Mouse (Mus musculus): ENCODE measurements around the gene Tmod3.
"Not testable (repeated sequence)": the region's sequence is repeated elsewhere in the genome, so short reads cannot be mapped to it uniquely, and the experiment has no call there.

The Tmod3 gene

DNA sequence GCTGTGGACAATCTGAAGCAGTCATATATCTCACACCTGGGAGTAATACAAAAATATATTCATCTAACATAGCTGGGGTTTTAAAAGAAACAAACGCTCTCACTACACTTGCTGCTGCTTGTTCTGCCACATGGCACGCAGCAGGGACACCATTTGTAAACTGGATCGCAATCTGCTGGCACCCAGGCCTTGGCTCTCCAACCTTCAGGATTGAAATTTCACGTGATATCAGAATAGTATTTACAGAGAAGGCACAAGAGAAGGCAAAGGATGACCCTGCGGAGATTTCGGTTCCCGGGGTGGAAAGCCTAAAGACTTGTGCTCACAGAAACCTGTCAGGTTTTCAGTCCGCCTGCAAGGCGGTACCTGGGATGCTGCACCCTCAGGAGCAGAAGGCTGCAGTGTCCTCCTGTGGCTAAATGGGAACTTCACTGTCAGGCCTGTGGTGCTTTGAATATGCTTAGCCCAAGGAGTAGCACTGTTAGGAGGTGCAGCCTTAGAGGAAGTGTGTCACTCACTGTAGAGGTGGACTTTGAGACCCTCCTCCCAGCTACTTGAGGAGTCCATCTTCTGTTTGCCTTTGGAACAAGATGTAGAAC, 65.0 kb downstream of the Tmod3 start:
- DNase-seq, result no peak

DNA sequence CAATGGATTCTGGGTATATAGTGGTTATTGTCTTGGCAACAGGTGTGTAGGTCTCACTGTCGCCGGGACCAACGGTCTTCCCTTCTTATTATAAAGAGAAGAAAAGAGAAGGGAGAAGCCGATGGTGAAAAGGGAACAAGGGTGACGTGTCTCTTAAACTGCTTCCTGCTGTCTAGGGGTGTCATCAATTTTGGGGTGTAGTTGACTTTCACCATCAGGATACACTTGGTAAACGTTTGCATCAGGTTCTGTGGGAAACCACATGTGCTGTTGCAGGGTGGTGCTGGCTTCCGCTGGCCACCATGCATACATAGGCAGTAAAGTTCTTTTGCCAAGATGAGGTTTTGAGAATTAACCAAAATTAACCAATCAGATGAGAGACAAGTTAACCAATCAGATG, 71.2 kb downstream of the Tmod3 start:
- not testable (repeated sequence) for DNase-seq

DNA sequence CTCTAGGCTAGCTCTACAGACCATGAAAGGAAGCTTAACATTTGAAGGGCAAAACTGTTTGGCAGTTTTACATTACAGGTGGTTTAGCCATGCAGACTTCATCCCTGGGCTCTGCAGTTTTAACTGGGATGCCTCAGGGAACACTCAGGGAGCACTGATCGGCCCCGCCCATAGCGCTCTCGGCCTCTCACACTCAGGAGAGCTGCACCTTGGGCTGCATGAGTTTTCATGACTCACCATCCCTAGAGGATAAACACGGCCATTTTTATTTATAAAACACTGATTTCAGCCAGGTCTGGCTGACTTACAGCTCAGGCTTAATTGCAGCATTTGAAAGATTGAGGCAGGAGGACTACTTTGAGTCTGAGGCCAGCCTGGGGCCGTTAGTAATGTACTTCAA, 74.2 kb downstream of the Tmod3 start:
- no peak for DNase-seq

DNA sequence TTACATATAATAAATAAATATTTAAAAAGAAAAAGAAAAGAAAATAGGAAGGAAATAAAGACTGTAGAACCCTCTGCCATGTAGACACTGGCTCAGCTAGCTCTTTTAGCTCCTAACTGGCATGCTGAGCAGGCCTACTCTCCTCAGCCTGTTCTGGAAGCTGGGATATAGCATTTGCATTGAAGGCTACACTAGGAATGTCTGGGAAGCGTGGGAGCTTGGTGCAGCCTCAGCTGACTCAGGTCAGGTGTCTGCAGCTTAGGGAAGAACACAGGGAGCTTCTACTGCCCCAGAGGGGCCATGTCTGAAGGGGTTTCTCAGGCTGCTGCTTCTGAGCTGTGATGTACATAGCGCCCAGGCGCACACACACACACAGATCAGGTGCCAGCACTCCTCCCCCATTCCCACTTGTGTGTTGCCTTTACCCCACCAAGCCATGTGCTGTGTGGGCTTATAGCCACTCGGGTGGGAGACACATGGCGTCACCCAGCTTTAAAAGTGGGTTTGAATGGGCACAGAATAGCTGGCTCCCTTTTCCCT, 78.9 kb downstream of the Tmod3 start:
- DNase-seq, result no peak

DNA sequence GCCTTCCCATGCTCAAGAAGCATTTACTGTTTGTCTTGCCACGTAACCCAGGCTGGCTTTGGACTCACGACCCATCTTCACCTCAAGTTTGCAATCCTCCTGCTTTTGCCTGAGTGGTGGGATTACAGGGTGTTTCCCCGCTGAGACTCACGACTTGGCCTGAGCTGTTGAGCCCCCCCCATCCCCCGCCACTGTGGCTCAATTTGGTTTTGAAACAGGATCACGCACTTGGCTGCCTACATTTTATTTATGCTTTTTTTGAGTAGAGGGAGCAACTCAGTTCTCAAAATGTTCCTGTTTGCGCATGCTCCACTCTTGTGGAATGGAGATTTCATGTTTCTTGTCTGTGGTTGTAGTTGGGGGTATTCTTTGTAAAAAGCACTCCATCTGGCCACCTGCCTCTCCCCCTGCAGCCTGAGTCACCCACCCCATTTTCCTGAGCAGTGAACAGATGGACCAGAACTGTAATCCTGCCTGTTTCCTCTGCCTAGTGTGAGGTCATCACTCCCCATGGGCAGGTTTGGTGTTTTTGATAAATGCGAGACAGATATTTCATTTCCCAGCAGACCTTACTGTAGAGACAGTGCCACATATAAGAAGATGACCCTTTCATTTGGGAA, 80.2 kb downstream of the Tmod3 start:
- no peak for DNase-seq

DNA sequence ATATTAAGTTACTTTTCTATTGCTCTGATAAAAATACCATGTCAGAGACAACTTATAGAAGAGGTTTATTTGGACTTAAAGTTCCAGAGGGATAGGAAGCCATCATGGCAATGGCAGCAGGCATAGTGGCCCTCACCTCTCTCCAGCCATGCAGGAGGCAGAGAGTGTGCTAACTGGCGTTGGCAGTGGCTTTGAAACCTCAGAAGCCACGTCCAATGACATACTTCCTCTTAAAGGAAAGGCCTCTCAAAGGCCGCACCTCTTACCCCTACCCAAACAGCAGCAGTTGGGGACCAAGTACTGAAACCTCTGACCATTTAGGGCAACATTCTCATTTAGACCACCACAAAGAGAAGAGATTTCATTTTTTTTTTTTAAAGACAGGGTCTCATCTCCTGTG, 82.2 kb downstream of the Tmod3 start:
- DNase-seq, result no peak

DNA sequence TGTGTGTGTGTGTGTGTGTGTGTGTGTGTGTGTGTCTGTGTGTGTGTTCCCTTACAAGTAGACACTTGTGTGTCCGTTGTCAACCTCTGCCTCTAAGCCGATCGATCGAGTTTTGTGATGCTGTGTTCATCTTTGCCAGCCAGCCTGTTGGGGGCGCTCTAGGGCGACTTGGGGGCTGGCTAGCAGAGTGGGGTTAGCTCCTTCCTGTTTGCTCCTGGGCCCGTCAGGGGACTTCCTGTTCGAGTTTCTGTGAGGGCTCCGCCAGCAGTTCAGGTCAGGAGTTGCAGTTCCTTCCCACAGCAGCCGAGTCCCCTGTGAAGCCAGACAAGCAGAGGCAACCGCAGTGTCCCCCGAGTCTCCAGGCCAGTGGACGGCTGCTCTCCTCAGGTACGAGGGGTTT, 91.2 kb downstream of the Tmod3 start:
- peak; percentile 69 for DNase-seq

DNA sequence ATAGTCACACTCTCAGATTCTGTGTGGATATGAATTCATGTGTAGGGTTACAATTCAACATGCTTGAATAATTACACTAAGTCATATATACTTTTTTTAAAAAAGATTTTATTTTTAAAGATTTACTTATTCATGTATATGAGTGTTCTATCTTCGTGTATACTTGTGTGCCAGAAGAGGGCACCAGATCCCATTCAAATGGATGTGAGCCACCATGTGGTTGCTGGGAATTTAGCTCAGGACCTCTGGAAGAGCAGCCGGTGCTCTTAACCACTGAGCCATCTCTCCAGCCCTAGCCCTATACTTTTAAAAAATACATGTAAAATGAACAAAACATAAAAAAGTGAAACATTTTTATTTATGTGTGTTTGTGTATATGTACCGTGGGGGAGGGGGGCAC, 91.9 kb downstream of the Tmod3 start:
- no peak for DNase-seq

DNA sequence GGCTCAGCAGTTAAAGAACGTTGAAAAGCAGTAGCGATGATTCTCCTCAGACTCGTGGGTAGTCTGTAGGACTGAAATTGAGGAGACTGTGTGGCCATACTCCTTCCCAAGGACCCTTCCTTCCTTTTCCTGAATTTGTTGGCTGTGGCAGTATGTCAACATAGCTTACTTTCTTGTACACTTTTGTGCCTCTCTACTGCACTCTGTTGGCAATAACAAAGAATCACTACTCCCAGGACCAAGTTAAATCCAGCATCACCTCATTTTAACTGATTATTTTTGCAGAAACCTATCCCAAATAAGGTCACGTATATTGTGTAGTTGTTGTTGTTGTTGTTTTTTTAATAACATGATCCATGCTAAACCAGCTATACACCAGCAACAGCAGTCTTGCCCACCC, 92.8 kb downstream of the Tmod3 start:
- DNase-seq, result no peak

DNA sequence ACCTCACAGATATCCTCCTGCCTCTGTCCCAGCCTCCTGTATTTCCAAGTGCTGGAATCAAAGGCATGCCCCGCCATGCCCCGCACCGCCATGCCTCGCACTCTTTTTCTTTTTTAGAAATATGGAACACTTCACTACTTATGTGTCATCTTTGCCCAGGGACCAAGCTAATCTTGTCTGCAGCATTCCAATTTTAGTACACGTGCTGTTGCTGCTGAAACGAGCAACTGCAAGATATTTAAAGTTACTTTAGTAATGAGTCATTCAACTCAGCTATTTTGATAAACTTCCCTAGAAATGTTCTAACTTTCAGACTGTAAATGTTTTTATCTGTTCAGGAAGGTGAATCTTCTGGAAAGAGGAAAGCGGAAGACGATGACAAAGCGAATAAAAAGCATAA, 93.6 kb downstream of the Tmod3 start:
- DNase-seq, result no peak

DNA sequence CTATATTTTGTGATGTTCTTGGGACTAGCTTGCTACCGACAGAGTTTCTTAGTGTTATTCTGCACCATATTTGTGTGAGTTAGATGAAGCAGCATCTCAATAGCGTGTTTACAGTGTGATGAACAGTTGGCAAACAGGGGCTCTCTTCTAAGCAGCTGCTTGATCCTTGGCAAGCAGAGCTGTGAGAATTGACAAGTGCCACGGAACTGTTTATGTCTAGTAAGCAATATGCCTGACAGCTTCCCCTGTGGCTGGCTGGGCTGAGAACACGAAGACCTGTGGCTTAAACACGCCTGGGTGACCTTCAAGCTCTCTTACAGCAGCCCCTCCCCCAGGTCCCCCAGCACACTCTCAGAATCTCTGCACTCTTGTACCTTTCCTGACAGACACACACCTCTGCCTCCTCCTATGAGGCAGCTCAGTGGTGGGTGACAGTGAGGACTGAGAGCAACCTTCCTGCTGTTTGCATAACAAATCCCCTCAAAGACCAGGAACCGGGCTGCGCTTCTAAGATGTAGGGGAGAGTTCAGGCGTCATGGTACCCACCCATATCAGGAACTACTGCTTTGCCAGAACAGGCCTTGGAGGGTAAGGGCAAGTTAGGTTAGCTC, 96.3 kb downstream of the Tmod3 start:
- DNase-seq, result no peak

DNA sequence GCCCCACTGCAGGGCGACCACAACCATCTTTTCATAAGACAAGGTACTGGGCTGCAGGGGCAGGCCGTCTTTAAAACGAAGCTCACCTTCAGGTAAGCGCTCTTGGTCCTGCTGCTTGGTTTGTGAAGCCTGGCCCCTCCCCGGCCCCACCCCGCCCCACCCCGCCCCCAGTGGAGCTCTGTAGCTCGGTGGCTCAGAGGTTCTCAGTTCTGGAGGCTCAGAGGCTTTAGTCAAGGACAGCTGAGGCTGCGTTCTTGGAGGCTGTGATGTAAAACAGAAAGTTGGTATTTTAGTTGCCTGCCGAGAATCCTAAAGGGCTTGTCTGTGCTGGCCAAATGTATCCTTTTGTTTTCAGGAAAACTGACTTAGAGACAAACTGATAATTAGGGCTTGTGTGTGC, 103.8 kb downstream of the Tmod3 start:
- DNase-seq, result no peak

DNA sequence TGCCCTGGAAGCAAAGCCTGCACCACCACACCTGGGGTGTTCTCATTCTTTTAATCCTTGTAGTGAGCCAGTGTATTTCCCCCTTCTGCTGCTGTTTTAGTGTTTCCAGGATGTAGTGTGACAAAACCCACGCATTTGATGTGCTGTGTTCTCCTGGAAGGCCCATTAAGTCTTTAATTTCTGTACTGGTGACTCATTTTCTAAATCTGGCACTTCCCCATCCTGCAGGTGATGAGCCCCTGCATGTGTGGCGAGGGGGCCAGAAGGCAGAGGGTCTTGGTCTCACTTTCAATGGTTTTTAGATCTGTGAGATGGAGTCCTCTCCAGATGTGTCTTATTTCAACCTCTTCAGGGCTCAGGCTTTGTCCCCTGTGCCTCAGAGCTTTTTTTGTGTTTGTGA, 105.5 kb downstream of the Tmod3 start:
- no peak for DNase-seq

DNA sequence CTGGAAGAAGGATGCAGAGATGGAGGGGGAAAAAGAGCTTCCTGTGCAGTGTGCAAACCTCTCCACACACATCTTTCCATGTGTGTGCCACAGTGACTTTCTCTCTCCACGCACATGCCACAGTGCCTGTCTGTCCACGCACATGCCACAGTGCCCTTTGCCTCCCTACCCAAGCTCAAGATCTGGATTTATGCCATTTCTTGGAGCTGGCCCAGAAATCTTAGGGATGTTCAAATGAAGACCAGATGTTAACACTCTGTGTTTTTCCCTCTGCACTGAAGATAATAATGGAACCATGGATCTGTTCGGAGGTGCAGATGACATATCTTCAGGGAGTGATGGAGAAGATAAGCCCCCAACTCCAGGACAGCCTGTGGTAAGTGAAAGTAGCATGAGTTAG, 111.4 kb downstream of the Tmod3 start:
- DNase-seq, result no peak

All from thymus, postnatal 4 days (tissue).